Mouse (Mus musculus): ENCODE data around the gene Svopl. TPM values are rescaled to one million over a fixed set of nuclear protein-coding genes. Genes with fewer than 3 reads are reported as not detected.

The Svopl gene
- polyA plus RNA-seq (2012; rRNA removed): 0.13 and 0.50 TPM in 2 replicates

- H3K36me3 ChIP-seq (ENCODE audit: control insufficient read depth, insufficient read depth, low read length): no peaks in the 10 kb centered on the region
- H3K4me1 ChIP-seq (replicated peaks; ENCODE audit: control insufficient read depth, insufficient read depth, low read length): peaks cover 5% of the 10 kb centered on the region
- no peak within 1 kb of the TSS for H3K27ac ChIP-seq (ENCODE audit: control insufficient read depth, insufficient read depth, low read length)
- TF ChIP-seq CTCF (IDR thresholded peaks at IDR 0.05; ENCODE audit: borderline replicate concordance, control insufficient read depth, extremely low read depth, insufficient read depth, low read length, poor library complexity) (no peak), POLR2A (IDR thresholded peaks at IDR 0.05; ENCODE audit: control insufficient read depth, extremely low read depth, insufficient read depth, low read length, poor library complexity) (no peak)
- H3K4me3 ChIP-seq (ENCODE audit: control insufficient read depth, insufficient read depth, low read length): no peak within 1 kb of the TSS
- no peak for DNase-seq
- whole genome bisulfite sequencing: 97% methylated on average over 6 of the region's 6 CpGs
- no peaks in the 10 kb centered on the region for H3K27me3 ChIP-seq (ENCODE audit: control insufficient read depth, insufficient read depth, low read length)
Measured at GRCm38 (mm10) chr6:38046838-38047237, at the start of gene Svopl. Svopl (minus strand) TSS chr6:38046996.

GRCm38 (mm10) chr6:38094701-38095100, 47.9 kb upstream of the Svopl start:
- Histone ChIP-seq H3K4me1 (replicated peaks; ENCODE audit: control insufficient read depth, insufficient read depth, low read length) (no peaks in the 10 kb centered on the region), H3K36me3 (ENCODE audit: control insufficient read depth, insufficient read depth, low read length) (no peaks in the 10 kb centered on the region), H3K4me3 (ENCODE audit: control insufficient read depth, insufficient read depth, low read length) (no peak overlapping the region), H3K27ac (ENCODE audit: control insufficient read depth, insufficient read depth, low read length) (no peak overlapping the region), H3K27me3 (ENCODE audit: control insufficient read depth, insufficient read depth, low read length) (no peaks in the 10 kb centered on the region)
- no peak for DNase-seq
- no peak for TF ChIP-seq CTCF (IDR thresholded peaks at IDR 0.05; ENCODE audit: borderline replicate concordance, control insufficient read depth, extremely low read depth, insufficient read depth, low read length, poor library complexity)
- WGBS: 89% methylated on average over 10 of the region's 10 CpGs

GRCm38 (mm10) chr6:38092539-38092938, 45.7 kb upstream of the Svopl start:
- TF ChIP-seq CTCF (IDR thresholded peaks at IDR 0.05; ENCODE audit: borderline replicate concordance, control insufficient read depth, extremely low read depth, insufficient read depth, low read length, poor library complexity) (no peak), POLR2A (IDR thresholded peaks at IDR 0.05; ENCODE audit: control insufficient read depth, extremely low read depth, insufficient read depth, low read length, poor library complexity) (no peak)
- DNase-seq: no peak
- Histone ChIP-seq H3K27me3 (ENCODE audit: control insufficient read depth, insufficient read depth, low read length) (no peaks in the 10 kb centered on the region), H3K27ac (ENCODE audit: control insufficient read depth, insufficient read depth, low read length) (no peak overlapping the region), H3K4me3 (ENCODE audit: control insufficient read depth, insufficient read depth, low read length) (no peak overlapping the region), H3K36me3 (ENCODE audit: control insufficient read depth, insufficient read depth, low read length) (no peaks in the 10 kb centered on the region), H3K4me1 (replicated peaks; ENCODE audit: control insufficient read depth, insufficient read depth, low read length) (no peaks in the 10 kb centered on the region)
- WGBS: 93% methylated on average over 8 of the region's 8 CpGs

- WGBS: 91% methylated on average over 9 of the region's 9 CpGs
- H3K4me3 ChIP-seq (ENCODE audit: control insufficient read depth, insufficient read depth, low read length): no peak overlapping the region
- H3K27me3 ChIP-seq (ENCODE audit: control insufficient read depth, insufficient read depth, low read length): no peaks in the 10 kb centered on the region
- no peak overlapping the region for H3K27ac ChIP-seq (ENCODE audit: control insufficient read depth, insufficient read depth, low read length)
- no peaks in the 10 kb centered on the region for H3K36me3 ChIP-seq (ENCODE audit: control insufficient read depth, insufficient read depth, low read length)
- TF ChIP-seq CTCF (IDR thresholded peaks at IDR 0.05; ENCODE audit: borderline replicate concordance, control insufficient read depth, extremely low read depth, insufficient read depth, low read length, poor library complexity): no peak
- no peak for TF ChIP-seq POLR2A (IDR thresholded peaks at IDR 0.05; ENCODE audit: control insufficient read depth, extremely low read depth, insufficient read depth, low read length, poor library complexity)
- DNase-seq: no peak
- no peaks in the 10 kb centered on the region for H3K4me1 ChIP-seq (replicated peaks; ENCODE audit: control insufficient read depth, insufficient read depth, low read length)
Measured at GRCm38 (mm10) chr6:38087242-38088026, 40.6 kb upstream of the Svopl start.

GRCm38 (mm10) chr6:38083204-38083603, 36.4 kb upstream of the Svopl start:
- whole genome bisulfite sequencing: 74% methylated on average over 4 of the region's 4 CpGs
- H3K27ac ChIP-seq (ENCODE audit: control insufficient read depth, insufficient read depth, low read length): no peak overlapping the region
- H3K4me3 ChIP-seq (ENCODE audit: control insufficient read depth, insufficient read depth, low read length): no peak overlapping the region
- no peaks in the 10 kb centered on the region for H3K27me3 ChIP-seq (ENCODE audit: control insufficient read depth, insufficient read depth, low read length)
- DNase-seq: no peak
- no peaks in the 10 kb centered on the region for H3K36me3 ChIP-seq (ENCODE audit: control insufficient read depth, insufficient read depth, low read length)
- TF ChIP-seq POLR2A (IDR thresholded peaks at IDR 0.05; ENCODE audit: control insufficient read depth, extremely low read depth, insufficient read depth, low read length, poor library complexity) (no peak), CTCF (IDR thresholded peaks at IDR 0.05; ENCODE audit: borderline replicate concordance, control insufficient read depth, extremely low read depth, insufficient read depth, low read length, poor library complexity) (no peak)
- H3K4me1 ChIP-seq (replicated peaks; ENCODE audit: control insufficient read depth, insufficient read depth, low read length): no peaks in the 10 kb centered on the region

- TF ChIP-seq CTCF (IDR thresholded peaks at IDR 0.05; ENCODE audit: borderline replicate concordance, control insufficient read depth, extremely low read depth, insufficient read depth, low read length, poor library complexity) (no peak), POLR2A (IDR thresholded peaks at IDR 0.05; ENCODE audit: control insufficient read depth, extremely low read depth, insufficient read depth, low read length, poor library complexity) (no peak)
- Histone ChIP-seq H3K36me3 (ENCODE audit: control insufficient read depth, insufficient read depth, low read length) (no peaks in the 10 kb centered on the region), H3K4me1 (replicated peaks; ENCODE audit: control insufficient read depth, insufficient read depth, low read length) (no peaks in the 10 kb centered on the region), H3K4me3 (ENCODE audit: control insufficient read depth, insufficient read depth, low read length) (no peak overlapping the region), H3K27me3 (ENCODE audit: control insufficient read depth, insufficient read depth, low read length) (no peaks in the 10 kb centered on the region), H3K27ac (ENCODE audit: control insufficient read depth, insufficient read depth, low read length) (no peak overlapping the region)
- 88% methylated on average over 11 of the region's 11 CpGs for WGBS
- DNase-seq: no peak
Measured at GRCm38 (mm10) chr6:38081727-38082341, 35.0 kb upstream of the Svopl start.

Measured in thymus, adult 2 months (tissue).